Mouse (Mus musculus): Measurements from ENCODE around the gene Arnt.

The Arnt gene

GRCm38 (mm10) chr3:95459381-95459780, 25.2 kb downstream of the Arnt start:
- peak; percentile 56 for DNase-seq

GRCm38 (mm10) chr3:95463852-95464251, 29.7 kb downstream of the Arnt start:
- no peak for DNase-seq

- no peak for DNase-seq
Measured at GRCm38 (mm10) chr3:95478966-95479365, 44.8 kb downstream of the Arnt start.

GRCm38 (mm10) chr3:95486421-95486820, 52.2 kb downstream of the Arnt start:
- no peak for DNase-seq

GRCm38 (mm10) chr3:95488679-95489078, 54.5 kb downstream of the Arnt start:
- peak; percentile 70 for DNase-seq

- DNase-seq: peak; percentile 34
Measured at GRCm38 (mm10) chr3:95490238-95490637, 56.0 kb downstream of the Arnt start.

- peak; percentile 92 for DNase-seq
Measured at GRCm38 (mm10) chr3:95494342-95494741, 60.2 kb downstream of the Arnt start.

- peak; percentile 92 for DNase-seq
Measured at GRCm38 (mm10) chr3:95498229-95498628, 64.0 kb downstream of the Arnt start.

- DNase-seq: peak; percentile 91
Measured at GRCm38 (mm10) chr3:95499024-95499423, 64.8 kb downstream of the Arnt start, which contains the start of gene Ctsk. Gene Ctsk, plus strand, starts transcription at chr3:95499256.

- no peak for DNase-seq
Measured at GRCm38 (mm10) chr3:95499496-95500140, 65.4 kb downstream of the Arnt start.

- no peak for DNase-seq
Measured at GRCm38 (mm10) chr3:95502312-95502711, 68.1 kb downstream of the Arnt start.

- DNase-seq: no peak
Measured at GRCm38 (mm10) chr3:95509348-95509747, 75.2 kb downstream of the Arnt start.

- no peak for DNase-seq
Measured at GRCm38 (mm10) chr3:95511611-95512180, 77.5 kb downstream of the Arnt start.

GRCm38 (mm10) chr3:95516614-95517041, 82.4 kb downstream of the Arnt start:
- DNase-seq: no peak

GRCm38 (mm10) chr3:95517493-95517898, 83.3 kb downstream of the Arnt start:
- DNase-seq: peak; percentile 89

GRCm38 (mm10) chr3:95518891-95519290, 84.7 kb downstream of the Arnt start:
- peak; percentile 92 for DNase-seq

GRCm38 (mm10) chr3:95519315-95519714, 85.1 kb downstream of the Arnt start:
- no peak for DNase-seq

- DNase-seq: no peak
Measured at GRCm38 (mm10) chr3:95520100-95520499, 85.9 kb downstream of the Arnt start.

GRCm38 (mm10) chr3:95521168-95521567, 87.0 kb downstream of the Arnt start:
- peak; percentile 94 for DNase-seq

- peak; percentile 91 for DNase-seq
Measured at GRCm38 (mm10) chr3:95523662-95524061, 89.5 kb downstream of the Arnt start.

GRCm38 (mm10) chr3:95524673-95525072, 90.5 kb downstream of the Arnt start:
- DNase-seq: no peak

GRCm38 (mm10) chr3:95526111-95526510, 91.9 kb downstream of the Arnt start:
- DNase-seq: no peak

GRCm38 (mm10) chr3:95526622-95527211, 92.5 kb downstream of the Arnt start, which contains the start of gene Ctss:
Gene Ctss, plus strand, starts transcription at chr3:95526786.
- DNase-seq: no peak

GRCm38 (mm10) chr3:95529814-95530213, 95.6 kb downstream of the Arnt start:
- peak; percentile 95 for DNase-seq
